Mouse (Mus musculus) cerebellum, postnatal 14 days (tissue): Measurements from ENCODE around the gene Kpna4.

Source experiments
- DNase-seq, 2 experiments: peaks; one replicate each; pipeline ENCODE4 v3.0.0; 2021; ENCODE audit warnings: mixed read lengths in 2 of 2

Gene Kpna4

GRCm38 (mm10) chr3:69126509-69127345 lies at the start of gene Kpna4:
Gene Kpna4, minus strand, starts transcription at chr3:69127113.
- peak; percentile 93 to 95 for DNase-seq

GRCm38 (mm10) chr3:69175229-69175628 lies 48.3 kb upstream of the Kpna4 start:
- DNase-seq, result peak; percentile 34 to 38

DNA sequence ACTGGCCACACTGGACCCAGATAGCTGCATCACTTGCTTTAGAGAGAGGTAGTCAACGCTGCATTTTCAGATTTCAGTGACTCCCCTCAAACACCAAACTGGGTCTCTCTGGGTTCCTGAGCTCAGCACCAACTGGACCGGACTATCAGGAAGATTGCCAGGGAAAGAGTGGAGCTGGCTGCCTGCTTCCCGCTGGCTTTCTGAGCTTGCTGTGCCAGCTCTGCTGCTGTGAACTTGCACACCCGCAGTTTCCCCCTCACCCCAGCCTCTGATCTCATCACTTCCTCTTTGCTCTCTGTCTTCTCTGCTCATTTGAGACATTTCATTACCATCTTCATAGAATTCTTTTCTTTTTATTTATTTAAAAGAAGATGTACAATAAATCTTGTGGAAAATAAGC lies 44.2 kb upstream of the Kpna4 start:
- peak; percentile 45 to 68 for DNase-seq

DNA sequence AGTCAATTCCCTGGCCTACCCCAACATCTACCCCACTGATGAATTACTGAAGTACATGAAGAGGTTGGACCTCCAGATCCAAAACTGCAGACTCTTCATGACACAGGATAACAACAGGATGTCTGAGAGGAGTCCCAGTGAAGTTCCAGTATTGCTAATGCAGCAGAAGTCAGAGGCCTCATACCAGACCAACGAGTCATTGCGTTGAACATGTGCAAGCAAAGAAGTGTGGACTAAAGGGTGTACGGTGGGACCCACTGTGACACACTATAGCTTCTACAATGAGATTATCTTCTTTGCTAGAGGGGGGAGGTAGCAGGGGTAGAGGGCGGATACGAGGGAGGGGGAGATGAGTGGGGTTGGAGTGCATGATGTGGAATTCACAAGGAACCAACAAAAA lies 42.9 kb upstream of the Kpna4 start:
- DNase-seq, result no peak

DNA sequence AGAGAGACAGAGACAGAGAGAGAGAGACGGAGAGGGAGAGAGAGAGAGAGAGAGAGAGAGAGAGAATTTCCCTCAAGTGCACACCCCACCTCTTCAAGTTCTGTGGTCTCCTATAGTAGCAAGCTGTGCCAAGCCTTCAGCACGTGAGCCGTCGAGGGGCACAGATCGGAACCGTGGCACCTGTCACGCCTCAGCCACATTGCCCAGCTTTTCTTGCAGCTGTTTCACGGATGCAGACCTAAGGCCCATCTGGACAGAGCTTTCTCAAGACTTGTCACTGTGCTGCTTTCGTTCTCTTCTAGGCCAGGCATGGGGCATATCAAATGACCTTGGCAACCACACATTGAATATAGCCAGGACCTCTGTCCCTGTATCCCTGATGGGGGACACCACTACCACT lies 41.8 kb upstream of the Kpna4 start:
- no peak for DNase-seq

DNA sequence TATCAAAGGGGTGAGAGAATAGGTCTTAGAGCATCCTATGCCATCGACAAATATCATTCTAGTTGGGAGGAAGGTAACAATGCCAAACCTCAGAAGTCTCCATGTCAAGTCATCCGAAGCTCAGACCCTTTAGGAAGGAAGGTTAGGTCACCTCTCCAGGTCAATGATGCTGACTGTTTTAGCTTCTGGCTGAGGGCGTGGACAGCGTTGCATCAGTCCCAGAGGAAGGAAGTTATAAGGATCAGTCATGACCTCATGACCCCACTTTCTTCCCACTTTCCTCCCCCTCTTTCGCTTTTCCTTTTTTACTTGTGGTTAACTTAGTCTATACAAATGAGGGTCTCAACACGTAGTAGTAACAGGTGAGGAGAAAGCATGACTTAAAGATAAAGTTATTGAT lies 36.1 kb upstream of the Kpna4 start:
- DNase-seq, result no peak

- DNase-seq, result no peak
These were observed 33.5 kb upstream of the Kpna4 start for GRCm38 (mm10) chr3:69160429-69160828.

DNA sequence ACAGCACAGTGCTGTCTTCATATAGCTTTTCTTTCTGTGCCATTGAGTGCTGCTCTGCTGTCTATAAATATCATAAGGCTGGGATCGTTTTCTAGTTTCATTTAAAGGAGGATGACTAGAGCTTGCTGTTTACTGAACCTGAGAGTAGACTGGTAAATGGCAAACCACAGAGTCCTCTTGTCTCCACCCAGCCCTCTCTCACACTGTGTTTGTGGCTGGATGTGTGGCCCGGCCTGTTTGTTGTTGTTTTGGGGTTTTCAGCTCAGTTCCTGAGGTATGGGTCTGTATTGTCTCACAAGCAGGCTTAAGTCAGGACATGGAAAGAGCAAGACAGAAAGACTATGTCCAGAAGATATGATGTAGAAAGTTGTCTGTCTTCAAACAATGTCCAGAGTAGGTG lies 32.6 kb upstream of the Kpna4 start:
- DNase-seq, result no peak

DNA sequence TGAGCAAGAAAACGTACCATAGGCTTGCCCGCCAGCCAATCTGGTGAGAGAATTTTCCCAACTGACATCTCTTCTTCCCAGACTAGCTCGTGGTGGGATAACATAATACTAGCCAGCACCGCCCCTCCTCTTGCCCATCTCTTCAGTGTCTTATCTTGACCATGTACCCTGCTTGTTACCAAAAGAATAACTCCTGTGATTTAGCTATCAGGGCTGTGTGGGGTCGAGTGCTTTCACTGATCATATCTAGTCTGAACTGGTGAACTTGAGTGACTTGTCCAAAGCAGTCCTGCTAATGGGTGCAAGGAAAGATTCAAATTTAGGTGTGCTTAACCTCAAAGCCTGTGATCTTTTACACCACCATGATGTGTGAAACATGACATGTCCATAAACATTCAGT lies 31.0 kb upstream of the Kpna4 start:
- DNase-seq, result no peak

DNA sequence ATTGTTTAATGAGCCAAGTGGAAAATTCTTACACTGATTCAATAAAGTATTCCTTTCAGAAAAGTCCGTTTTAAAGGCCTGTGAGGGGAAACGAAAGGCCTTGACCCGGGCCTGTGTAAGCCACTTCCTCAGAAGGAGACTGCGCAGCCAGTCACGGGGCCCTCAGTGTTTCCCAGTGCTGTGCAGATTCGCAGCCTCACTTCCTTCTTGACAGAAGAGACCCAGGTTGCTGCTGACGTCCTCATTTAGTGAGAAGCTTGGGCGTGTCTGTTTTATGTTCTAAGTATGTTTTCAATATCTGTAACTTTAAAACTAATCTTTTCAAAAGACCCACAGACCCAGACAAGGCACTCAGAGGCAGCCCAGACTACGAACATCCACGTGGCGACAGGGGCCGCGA lies 29.6 kb upstream of the Kpna4 start:
- no peak for DNase-seq

DNA sequence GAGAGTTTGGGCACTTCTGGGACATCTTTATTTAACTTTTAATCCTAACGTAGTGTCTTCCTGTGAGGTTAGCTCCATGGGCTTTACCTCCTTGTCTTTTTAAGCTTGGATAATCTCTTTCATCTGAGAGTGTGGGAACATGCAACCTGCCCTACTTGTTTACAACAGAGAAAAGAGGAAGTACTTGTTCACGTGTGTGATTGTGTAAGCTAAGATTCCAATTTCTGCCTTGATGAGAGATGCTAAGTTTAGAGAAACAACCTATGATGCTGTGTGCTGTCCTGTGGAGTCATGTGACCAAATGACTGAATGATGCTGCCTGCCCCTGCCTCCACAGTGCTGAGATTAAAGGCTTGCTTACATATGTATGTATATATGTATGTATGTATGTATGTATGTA lies 27.8 kb upstream of the Kpna4 start:
- DNase-seq, result no peak

GRCm38 (mm10) chr3:69150921-69151320 lies 24.0 kb upstream of the Kpna4 start:
- DNase-seq, result no peak

- no peak for DNase-seq
These were observed 15.6 kb upstream of the Kpna4 start for GRCm38 (mm10) chr3:69142372-69142994.

DNA sequence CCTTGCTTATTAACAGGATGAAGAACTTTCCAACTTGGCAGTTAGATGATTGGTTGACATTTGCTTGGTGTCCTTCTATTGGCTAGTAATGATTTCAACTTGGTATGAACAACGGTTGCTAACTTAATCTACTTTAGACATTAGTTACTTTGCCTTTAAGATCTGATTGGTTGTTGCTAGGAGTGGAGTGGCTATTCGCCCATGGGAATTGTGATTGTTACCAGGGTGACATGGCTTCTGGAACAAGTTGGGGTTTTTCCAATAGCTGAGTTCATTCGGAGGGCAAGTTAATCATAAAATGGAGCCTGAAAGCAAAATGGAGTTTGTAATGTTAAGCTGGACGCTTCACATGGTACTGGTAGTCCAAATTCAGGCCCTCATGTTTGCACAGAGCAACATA lies 13.9 kb upstream of the Kpna4 start:
- DNase-seq, result no peak

- no peak for DNase-seq
These were observed 9.1 kb upstream of the Kpna4 start for GRCm38 (mm10) chr3:69136059-69136458.

DNA sequence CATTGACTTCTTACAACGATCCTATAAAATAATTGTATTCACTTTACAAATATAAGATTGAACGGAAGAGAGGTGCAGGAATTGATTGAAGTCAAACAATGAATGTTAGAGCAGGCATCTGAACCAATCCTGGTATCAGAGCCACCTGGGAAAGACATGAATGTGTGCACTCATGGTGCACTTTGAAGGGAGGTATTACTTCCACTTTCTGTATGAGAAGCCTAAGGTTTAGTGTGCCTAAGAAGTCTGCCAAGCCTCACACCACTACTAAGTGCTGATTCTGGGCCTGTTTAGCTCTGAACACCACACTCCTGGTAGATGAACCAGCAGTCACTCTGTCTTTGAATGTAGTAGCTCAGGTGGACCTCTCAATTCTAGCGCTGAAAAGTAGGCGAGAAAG lies 4.1 kb upstream of the Kpna4 start:
- no peak for DNase-seq

- DNase-seq, result no peak
These were observed 780 bp upstream of the Kpna4 start for GRCm38 (mm10) chr3:69127693-69128092.

GRCm38 (mm10) chr3:69127346-69127678 lies 399 bp upstream of the Kpna4 start:
- DNase-seq, result no peak

DNA sequence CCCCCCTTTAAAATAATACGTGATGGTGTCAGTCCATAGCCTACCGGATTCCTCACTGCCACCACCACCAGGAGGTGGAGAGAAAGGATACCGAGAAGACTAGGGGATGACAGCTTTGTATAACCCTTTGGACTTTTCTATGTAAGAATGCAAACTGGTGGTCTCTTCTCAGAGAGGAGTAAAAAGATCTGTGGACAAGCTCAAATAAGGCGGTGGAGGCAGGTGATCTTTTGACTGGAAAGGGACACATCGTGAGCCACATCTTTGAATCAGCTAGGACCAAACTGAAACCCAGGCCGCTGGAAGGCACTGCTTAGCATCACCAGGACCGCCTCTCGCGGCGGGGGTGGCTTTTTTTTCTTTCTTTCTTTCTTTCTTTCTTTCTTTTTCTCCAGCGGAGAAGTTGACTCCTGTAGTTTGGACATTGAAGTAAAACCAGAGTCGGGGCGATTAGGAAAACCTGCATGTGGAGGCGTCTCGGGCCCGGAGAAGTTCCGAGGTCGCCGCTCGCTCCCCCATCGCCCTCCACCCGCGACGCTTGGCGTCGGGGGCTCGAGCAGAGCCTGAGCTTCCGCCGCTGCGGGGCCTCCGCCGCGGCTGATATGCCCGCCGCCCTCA lies 913 bp downstream of the Kpna4 start:
- DNase-seq, result peak; percentile 46 to 55

- no peak for DNase-seq
These were observed 1.5 kb downstream of the Kpna4 start for GRCm38 (mm10) chr3:69125461-69125860.

DNA sequence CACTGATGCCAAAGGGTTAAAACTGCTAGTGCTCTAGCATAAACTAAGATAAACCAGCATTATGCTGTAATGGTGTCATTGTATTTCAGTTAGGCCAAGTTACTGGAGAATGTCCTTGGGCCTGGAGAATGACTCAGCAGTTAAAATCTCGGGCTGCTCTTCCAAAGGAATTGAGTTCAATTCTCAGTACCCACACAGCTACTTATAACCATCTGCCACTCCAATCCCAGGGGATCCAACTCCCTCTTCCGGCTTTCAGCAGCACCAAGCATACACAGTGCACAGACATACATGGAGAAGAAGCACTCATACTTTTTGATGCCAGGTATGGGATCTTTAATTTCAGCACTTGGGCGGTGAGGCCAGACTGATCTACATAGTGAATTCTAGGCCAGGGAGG lies 8.1 kb downstream of the Kpna4 start:
- DNase-seq, result peak; percentile 7 to 27

- DNase-seq, result no peak
These were observed 12.2 kb downstream of the Kpna4 start for GRCm38 (mm10) chr3:69114760-69115159.

DNA sequence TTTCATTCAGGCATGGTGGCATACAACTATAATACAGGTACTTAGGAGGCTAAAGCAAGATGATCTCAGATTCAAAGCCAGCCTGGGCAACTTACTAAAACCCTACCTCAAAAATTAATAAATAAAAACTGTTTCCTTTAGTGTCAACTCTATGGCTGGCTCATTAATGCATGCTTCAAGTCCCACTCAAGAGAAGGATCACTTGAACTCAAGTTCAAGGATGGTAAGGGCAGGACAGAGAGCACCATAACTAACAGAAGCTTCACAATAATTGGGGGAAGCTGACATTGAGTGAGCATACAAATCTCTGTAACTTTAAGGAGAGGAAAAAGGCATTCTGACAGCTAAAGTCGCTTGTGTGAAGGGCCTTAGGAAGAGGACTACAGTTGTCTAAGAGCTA lies 13.0 kb downstream of the Kpna4 start:
- DNase-seq, result no peak

- DNase-seq, result no peak
These were observed 17.8 kb downstream of the Kpna4 start for GRCm38 (mm10) chr3:69109079-69109478.
